Mouse (Mus musculus): Measurements from ENCODE around the gene Iqcg. TPM values are rescaled to one million over a fixed set of nuclear protein-coding genes. Genes with fewer than 3 reads are reported as not detected.

Gene Iqcg
- 5.7 TPM for polyA plus RNA-seq (2014; fragmentation: Illumina TruSeq; extraction: RNeasy Lipid Tissue Mini Kit (QIAGEN cat#74804); ENCODE audit: low read depth, low replicate concordance)

GRCm38 (mm10) chr16:33056095-33056785, at the start of gene Iqcg, which contains the start of gene Rpl35a:
TSS of gene Iqcg (minus strand) at chr16:33056218.
TSS of gene Rpl35a (plus strand) at chr16:33056453.

GRCm38 (mm10) chr16:33062024-33062681, 6.1 kb upstream of the Iqcg start, which contains the start of gene Lmln:
TSS of gene Lmln (plus strand) at chr16:33062521.

Other genes with a start within 250 kb of the Iqcg start
- 32.1 TPM for gene Smbd1, start 245.7 kb downstream of the Iqcg start, polyA plus RNA-seq (2014; fragmentation: Illumina TruSeq; extraction: RNeasy Lipid Tissue Mini Kit (QIAGEN cat#74804); ENCODE audit: low read depth, low replicate concordance)
- 61.6 TPM for gene Fyttd1, start 178.7 kb downstream of the Iqcg start, polyA plus RNA-seq (2014; fragmentation: Illumina TruSeq; extraction: RNeasy Lipid Tissue Mini Kit (QIAGEN cat#74804); ENCODE audit: low read depth, low replicate concordance)
- 35.4 TPM for gene Rubcn, start 178.5 kb downstream of the Iqcg start, polyA plus RNA-seq (2014; fragmentation: Illumina TruSeq; extraction: RNeasy Lipid Tissue Mini Kit (QIAGEN cat#74804); ENCODE audit: low read depth, low replicate concordance)
- gene Lrch3, start 142.1 kb downstream of the Iqcg start, polyA plus RNA-seq (2014; fragmentation: Illumina TruSeq; extraction: RNeasy Lipid Tissue Mini Kit (QIAGEN cat#74804); ENCODE audit: low read depth, low replicate concordance): 24.9 TPM
- gene Rpl35a, start 235 bp upstream of the Iqcg start, polyA plus RNA-seq (2014; fragmentation: Illumina TruSeq; extraction: RNeasy Lipid Tissue Mini Kit (QIAGEN cat#74804); ENCODE audit: low read depth, low replicate concordance): 1,042 TPM
- gene Lmln, start 6.3 kb upstream of the Iqcg start, polyA plus RNA-seq (2014; fragmentation: Illumina TruSeq; extraction: RNeasy Lipid Tissue Mini Kit (QIAGEN cat#74804); ENCODE audit: low read depth, low replicate concordance): 3.0 TPM
- 24.6 TPM for gene Osbpl11, start 128.9 kb upstream of the Iqcg start, polyA plus RNA-seq (2014; fragmentation: Illumina TruSeq; extraction: RNeasy Lipid Tissue Mini Kit (QIAGEN cat#74804); ENCODE audit: low read depth, low replicate concordance)
- gene Snx4, start 195.2 kb upstream of the Iqcg start, polyA plus RNA-seq (2014; fragmentation: Illumina TruSeq; extraction: RNeasy Lipid Tissue Mini Kit (QIAGEN cat#74804); ENCODE audit: low read depth, low replicate concordance): 41.2 TPM